Mouse (Mus musculus) forebrain, embryonic 14.5 days (tissue): ENCODE data around the gene Nfu1. TPM values are rescaled to one million over a fixed set of nuclear protein-coding genes. Genes with fewer than 3 reads are reported as not detected.
"Not testable (repeated sequence)": the region's sequence is repeated elsewhere in the genome, so short reads cannot be mapped to it uniquely, and the experiment has no call there.

Experiments used
- ATAC-seq: fragments of 200-750 bp; cut with Nextera tagmentation; 2 replicates; pipeline ENCODE4 v1.8.0; 2017; ENCODE audit warnings: mild to moderate bottlenecking, moderate library complexity
- DNase-seq: peaks from one replicate; pipeline ENCODE4 v3.0.0-alpha.2; 2015; ENCODE audit warnings: low spot score
- H3K27ac ChIP-seq: fragments of 300-500 bp; sonication (generic); 2 replicates; pipeline ENCODE4 v1.5.1; 2014; ENCODE audit warnings: low read depth, mild to moderate bottlenecking, control low read depth, low read length, moderate library complexity
- H3K27me3 ChIP-seq: fragments of 300-500 bp; sonication (generic); replicated peaks from 2 replicates; pipeline ENCODE4 v1.6.1; 2014; ENCODE audit warnings: low read length, control low read depth, mixed read lengths; ENCODE audit not compliant: control insufficient read depth, insufficient read depth
- H3K36me3 ChIP-seq: fragments of 300-500 bp; sonication (generic); 2 replicates; pipeline ENCODE4 v1.6.1; 2014; ENCODE audit warnings: low read length, control low read depth; ENCODE audit not compliant: control insufficient read depth, insufficient read depth
- H3K4me1 ChIP-seq: fragments of 300-500 bp; sonication (generic); 2 replicates; pipeline ENCODE4 v1.6.1; 2014; ENCODE audit warnings: antibody characterized with exemption, low read length, control low read depth; ENCODE audit not compliant: control insufficient read depth, insufficient read depth
- H3K4me2 ChIP-seq: fragments of 300-500 bp; sonication (generic); 2 replicates; pipeline ENCODE4 v1.6.1; 2014; ENCODE audit warnings: mild to moderate bottlenecking, control low read depth, low read length
- H3K4me3 ChIP-seq: fragments of 300-500 bp; sonication (generic); 2 replicates; pipeline ENCODE4 v1.5.1; 2014; ENCODE audit warnings: low read depth, low read length, control low read depth
- H3K9ac ChIP-seq: fragments of 300-500 bp; sonication (generic); 2 replicates; pipeline ENCODE4 v1.6.1; 2014; ENCODE audit warnings: mild to moderate bottlenecking, low read length, control low read depth, moderate library complexity
- H3K9me3 ChIP-seq: fragments of 300-500 bp; sonication (generic); replicated peaks from 2 replicates; pipeline ENCODE4 v1.6.1; 2016; ENCODE audit warnings: low read length, control low read depth, mixed read lengths; ENCODE audit not compliant: control insufficient read depth
- WGBS: fragments of 180-500 bp; shearing (Covaris S2); extraction: QIAGEN DNeasy Blood & Tissue Kit; methylation state at CpG from one replicate; pipeline ENCODE4 v1.1.7; 2014; 5-methylcytosine and 5-hydroxymethylcytosine counted together
- polyA plus RNA-seq: library from polyadenylated mRNA; unstranded; fragments of >200 nt; fragmentation: Nextera tagmentation; extraction: Ambion mirVana; gene quantifications from 2 replicates; pipeline ENCODE4 v1.2.1, GENCODE M21; 2014

The Nfu1 gene
- polyA plus RNA-seq, 1 experiment from 2014 or later, result 111 TPM

DNA sequence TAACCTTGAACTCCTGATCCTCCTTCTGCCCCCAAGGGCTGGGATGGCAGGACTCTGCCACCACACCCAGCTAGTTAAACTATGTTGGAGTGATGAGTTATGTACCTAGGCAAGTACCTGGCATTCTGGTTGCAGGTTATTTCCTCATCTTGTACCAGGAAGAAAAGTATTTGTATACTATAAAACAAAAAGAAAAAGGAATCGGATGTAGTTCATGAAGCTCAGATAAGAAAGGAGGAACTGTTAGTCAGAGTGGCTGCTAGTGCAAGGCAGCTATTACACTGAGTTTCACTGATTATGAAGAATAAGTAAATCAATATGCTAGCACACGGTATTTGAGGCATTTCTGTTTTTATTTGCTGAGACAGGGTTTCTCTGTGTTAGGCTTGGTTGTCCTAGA is 35.9 kb downstream of the Nfu1 start:
- ATAC-seq (no peak), DNase-seq (no peak)
- Histone ChIP-seq H3K4me1 (peaks cover 10% of the 10 kb centered on the region), H3K9ac (no peak overlapping the region), H3K4me3 (no peak overlapping the region), H3K27ac (no peak overlapping the region), H3K9me3 (no peaks in the 10 kb centered on the region), H3K36me3 (no peaks in the 10 kb centered on the region), H3K27me3 (no peaks in the 10 kb centered on the region), H3K4me2 (no peak overlapping the region)
- 90% methylated on average over 2 of the region's 2 CpGs for WGBS

DNA sequence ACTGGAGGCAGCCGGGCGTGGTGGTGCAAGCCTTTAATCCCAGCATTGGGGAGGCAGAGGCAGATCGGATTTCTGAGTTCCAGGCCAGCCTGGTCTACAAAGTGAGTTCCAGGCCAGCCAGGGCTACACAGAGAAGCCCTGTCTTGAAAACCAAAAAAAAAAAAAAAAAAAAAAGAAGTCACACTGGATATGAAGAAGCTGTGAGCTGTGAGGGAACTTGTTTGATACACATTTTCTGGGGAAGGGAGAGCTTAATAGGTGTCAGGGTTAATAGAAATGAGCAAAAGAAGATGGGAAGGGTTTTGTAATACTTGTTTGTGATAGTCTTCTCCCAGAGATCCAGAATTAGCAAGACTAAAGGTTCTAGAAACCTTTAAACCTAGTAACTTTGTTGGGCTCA is 36.5 kb downstream of the Nfu1 start:
- no peaks in the 10 kb centered on the region for H3K27me3 ChIP-seq
- no peak overlapping the region for H3K4me2 ChIP-seq
- no peak overlapping the region for H3K9ac ChIP-seq
- no peak for ATAC-seq
- 71% methylated on average over 3 of the region's 3 CpGs for WGBS
- H3K27ac ChIP-seq, result no peak overlapping the region
- H3K36me3 ChIP-seq, result no peaks in the 10 kb centered on the region
- H3K9me3 ChIP-seq, result no peaks in the 10 kb centered on the region
- H3K4me1 ChIP-seq, result peaks cover 10% of the 10 kb centered on the region
- no peak for DNase-seq
- no peak overlapping the region for H3K4me3 ChIP-seq

DNA sequence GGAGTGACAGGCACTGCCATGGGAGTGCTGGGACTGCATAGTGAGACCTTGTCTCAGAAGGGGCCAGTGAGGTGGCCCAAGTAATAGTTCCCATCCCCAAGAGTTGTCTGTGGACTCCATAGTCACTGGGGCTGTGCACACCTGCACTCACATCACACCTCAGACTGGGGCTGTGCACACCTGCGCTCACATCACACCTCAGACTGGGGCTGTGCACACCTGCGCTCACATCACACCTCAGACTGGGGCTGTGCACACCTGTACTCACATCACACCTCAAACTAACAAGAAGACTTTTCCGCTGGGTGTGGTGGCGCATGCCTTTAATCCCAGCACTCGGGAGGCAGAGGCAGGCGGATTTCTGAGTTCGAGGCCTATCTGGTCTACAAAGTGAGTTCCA is 39.7 kb downstream of the Nfu1 start:
- not testable (repeated sequence) for H3K27ac ChIP-seq, H3K27me3 ChIP-seq, H3K4me2 ChIP-seq, DNase-seq, H3K4me1 ChIP-seq, H3K9ac ChIP-seq, H3K4me3 ChIP-seq, H3K9me3 ChIP-seq, ATAC-seq
- H3K36me3 ChIP-seq, result peaks cover 18% of the 10 kb centered on the region
- WGBS, result 96% methylated on average over 7 of the region's 7 CpGs

DNA sequence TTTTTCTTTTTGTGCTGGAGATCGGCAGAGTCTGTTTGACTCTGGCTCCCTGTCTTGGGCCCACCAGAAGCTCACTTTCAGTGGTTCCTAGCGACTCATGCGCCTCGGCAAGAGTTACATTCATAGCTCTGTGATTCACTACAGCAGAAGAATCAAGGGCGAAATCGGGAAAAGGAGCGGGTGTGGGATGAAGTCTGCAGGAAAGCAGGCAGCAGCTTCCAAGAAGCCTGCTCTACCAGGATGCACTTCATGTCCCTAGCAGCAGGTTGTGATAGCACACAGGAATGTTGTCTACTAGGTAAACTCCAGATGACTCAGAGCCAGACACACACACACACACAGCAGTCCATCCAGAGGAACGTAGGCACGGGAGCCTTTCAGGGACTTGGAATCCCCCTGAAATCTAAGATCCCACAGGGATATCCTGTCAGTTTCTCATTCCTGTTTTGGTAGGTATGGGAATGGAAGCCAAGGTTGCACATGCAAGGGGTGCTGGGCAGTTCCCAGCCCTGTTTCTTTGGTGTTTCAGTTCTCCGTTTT is 42.9 kb downstream of the Nfu1 start:
- no peak overlapping the region for H3K27ac ChIP-seq
- no peak overlapping the region for H3K4me2 ChIP-seq
- H3K36me3 ChIP-seq, result peaks cover 47% of the 10 kb centered on the region
- 94% methylated on average over 10 of the region's 10 CpGs for WGBS
- H3K4me3 ChIP-seq, result no peak overlapping the region
- no peaks in the 10 kb centered on the region for H3K9me3 ChIP-seq
- ATAC-seq (no peak), DNase-seq (no peak)
- no peaks in the 10 kb centered on the region for H3K27me3 ChIP-seq
- no peak overlapping the region for H3K9ac ChIP-seq
- no peaks in the 10 kb centered on the region for H3K4me1 ChIP-seq

DNA sequence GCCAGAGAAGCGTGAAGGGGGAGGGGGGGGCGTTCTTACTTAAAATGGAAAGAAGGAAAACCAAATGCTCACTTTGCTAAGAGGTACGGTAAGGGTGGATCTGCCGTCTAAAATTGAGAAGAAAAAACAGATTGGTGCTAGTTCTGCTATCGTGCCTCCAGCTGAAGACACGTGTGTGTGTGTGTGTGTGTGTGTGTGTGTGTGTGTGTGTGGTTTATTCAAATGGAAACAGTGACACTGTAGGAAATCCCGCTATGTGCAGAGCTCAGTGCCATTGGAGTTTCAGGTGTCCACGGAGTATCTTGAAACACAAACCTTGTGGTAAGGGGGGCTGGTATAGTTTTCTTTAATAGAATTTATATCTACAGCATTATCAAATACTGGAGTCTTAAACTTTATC is 45.2 kb downstream of the Nfu1 start:
- Histone ChIP-seq H3K36me3 (peaks cover 69% of the 10 kb centered on the region), H3K4me1 (no peaks in the 10 kb centered on the region), H3K4me2 (no peak overlapping the region), H3K4me3 (no peak overlapping the region), H3K27ac (no peak overlapping the region), H3K27me3 (no peaks in the 10 kb centered on the region), H3K9ac (no peak overlapping the region), H3K9me3 (no peaks in the 10 kb centered on the region)
- 93% methylated on average over 8 of the region's 8 CpGs for whole genome bisulfite sequencing
- no peak for DNase-seq
- no peak for ATAC-seq

DNA sequence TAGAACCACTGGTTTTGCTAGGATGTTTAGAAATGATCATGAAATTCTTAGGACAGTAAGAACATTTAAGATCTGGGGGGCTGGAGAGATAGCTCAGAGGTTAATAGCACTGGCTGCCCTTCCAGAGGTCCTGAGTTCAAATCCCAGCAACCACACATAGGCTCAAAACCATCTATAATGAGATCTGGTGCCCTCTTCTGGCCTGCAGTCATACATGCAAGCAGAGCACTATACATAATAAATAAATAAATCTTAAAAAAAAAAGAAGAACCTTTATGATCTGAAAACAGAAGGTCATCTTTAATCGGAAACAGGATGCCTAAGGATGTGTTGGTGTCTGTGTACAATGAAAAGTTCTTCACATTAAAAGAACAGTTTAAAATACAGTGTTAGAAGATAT is 50.7 kb downstream of the Nfu1 start:
- H3K27me3 ChIP-seq, result no peaks in the 10 kb centered on the region
- no peak overlapping the region for H3K27ac ChIP-seq
- no peak for ATAC-seq
- no peak overlapping the region for H3K4me3 ChIP-seq
- no peaks in the 10 kb centered on the region for H3K4me1 ChIP-seq
- no peak overlapping the region for H3K4me2 ChIP-seq
- peaks cover 73% of the 10 kb centered on the region for H3K36me3 ChIP-seq
- 95% methylated on average over 1 of the region's 1 CpGs for WGBS
- DNase-seq, result no peak
- no peak overlapping the region for H3K9ac ChIP-seq
- no peaks in the 10 kb centered on the region for H3K9me3 ChIP-seq

DNA sequence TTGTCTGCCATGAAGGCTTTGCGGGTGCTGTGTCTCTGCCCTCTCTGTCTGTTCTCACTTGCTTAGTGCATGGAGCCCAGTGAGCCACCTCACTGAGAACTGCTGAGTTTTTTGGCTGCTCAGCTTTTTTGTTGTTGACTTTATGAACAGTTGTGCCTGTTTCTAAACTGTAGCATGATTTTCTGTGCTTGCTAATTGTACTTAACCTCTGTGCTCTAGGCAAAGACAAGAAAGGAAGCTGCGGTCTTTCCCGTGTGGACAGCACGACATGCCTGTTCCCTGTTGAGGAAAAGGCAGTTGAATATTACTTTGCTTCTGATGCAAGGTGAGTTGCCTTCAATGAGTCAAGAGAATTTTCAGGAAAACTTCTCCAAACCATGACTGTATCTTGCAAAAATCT is 54.5 kb downstream of the Nfu1 start:
- H3K4me3 ChIP-seq, result no peak overlapping the region
- 94% methylated on average over 4 of the region's 4 CpGs for WGBS
- H3K4me1 ChIP-seq, result no peaks in the 10 kb centered on the region
- peaks cover 70% of the 10 kb centered on the region for H3K36me3 ChIP-seq
- H3K9me3 ChIP-seq, result no peaks in the 10 kb centered on the region
- no peak overlapping the region for H3K9ac ChIP-seq
- ATAC-seq (no peak), DNase-seq (no peak)
- H3K4me2 ChIP-seq, result no peak overlapping the region
- H3K27me3 ChIP-seq, result no peaks in the 10 kb centered on the region
- no peak overlapping the region for H3K27ac ChIP-seq

DNA sequence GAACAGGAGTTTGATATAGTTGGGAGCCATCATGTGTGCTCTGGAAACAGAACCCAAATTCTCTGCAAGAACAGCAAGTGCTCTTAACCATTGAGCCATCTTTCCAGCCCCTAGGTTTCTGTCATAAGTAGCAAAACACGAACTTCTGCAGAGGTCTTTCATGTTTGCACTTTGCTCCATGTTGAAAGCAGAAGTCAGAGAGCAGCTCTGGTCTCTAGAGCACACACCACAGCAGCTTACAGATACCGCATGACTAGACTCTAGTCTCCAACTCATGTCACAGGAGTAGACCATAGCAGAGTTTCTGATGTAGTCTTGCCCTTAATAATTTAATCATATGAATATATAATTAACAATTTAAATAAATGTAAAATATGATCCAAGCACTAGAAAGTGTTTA is 59.2 kb downstream of the Nfu1 start:
- Histone ChIP-seq H3K4me3 (no peak overlapping the region), H3K9ac (no peak overlapping the region), H3K9me3 (no peaks in the 10 kb centered on the region), H3K4me1 (no peaks in the 10 kb centered on the region), H3K27me3 (no peaks in the 10 kb centered on the region), H3K36me3 (peaks cover 84% of the 10 kb centered on the region), H3K27ac (no peak overlapping the region), H3K4me2 (no peak overlapping the region)
- no peak for ATAC-seq
- 86% methylated on average over 2 of the region's 2 CpGs for WGBS
- no peak for DNase-seq

DNA sequence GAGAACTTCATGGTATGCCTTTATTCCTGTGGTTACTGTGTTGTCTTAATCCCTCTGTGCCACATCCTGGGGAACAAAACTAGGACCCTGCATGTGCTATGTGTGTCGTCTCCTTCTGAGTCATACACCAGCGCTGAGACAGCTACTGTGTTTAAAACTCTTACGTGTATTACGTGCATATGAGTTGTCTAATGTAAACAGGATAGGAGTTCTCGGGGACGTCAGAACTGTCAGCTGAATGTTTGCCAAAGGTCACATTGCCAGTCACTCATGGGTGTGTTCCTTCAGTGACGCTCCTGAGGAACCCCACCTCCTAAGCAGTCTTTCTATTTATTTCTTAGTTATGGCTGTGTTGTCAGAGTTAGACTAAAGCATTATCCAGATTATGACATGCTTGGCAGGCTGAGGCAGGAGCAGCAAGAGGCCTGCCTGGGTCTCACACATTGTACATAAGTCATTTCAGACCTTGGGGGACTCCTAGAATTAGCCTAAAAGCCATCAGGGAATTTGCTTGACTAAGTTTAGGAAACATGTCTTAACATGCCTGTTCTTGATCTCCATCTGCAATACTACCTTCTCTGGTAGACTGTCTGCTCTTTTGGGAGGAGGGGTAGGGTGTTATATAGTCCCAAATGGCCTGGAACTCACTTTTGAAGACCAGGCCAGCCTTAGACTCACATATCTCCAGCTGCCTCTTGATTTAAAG is 60.3 kb downstream of the Nfu1 start:
- Histone ChIP-seq H3K9me3 (no peaks in the 10 kb centered on the region), H3K4me2 (no peak overlapping the region), H3K27me3 (no peaks in the 10 kb centered on the region), H3K4me3 (no peak overlapping the region), H3K9ac (no peak overlapping the region), H3K27ac (no peak overlapping the region), H3K36me3 (peaks cover 86% of the 10 kb centered on the region), H3K4me1 (no peaks in the 10 kb centered on the region)
- DNase-seq (no peak), ATAC-seq (no peak)
- WGBS, result 90% methylated on average over 7 of the region's 7 CpGs
